Mouse (Mus musculus): Measurements from ENCODE around the gene Fgfr2. TPM values are rescaled to one million over a fixed set of nuclear protein-coding genes. Genes with fewer than 3 reads are reported as not detected.

The Fgfr2 gene
- polyA plus RNA-seq, 1 experiment from 2014 or later: 133 TPM

- H3K36me3 ChIP-seq (ENCODE audit: control insufficient read depth, insufficient read depth, low read length): no peaks in the 10 kb centered on the region
- no peaks in the 10 kb centered on the region for H3K9me3 ChIP-seq (ENCODE audit: control insufficient read depth, low read length)
- ATAC-seq (ENCODE audit: low FRiP score, low TSS enrichment): no peak
- no peak overlapping the region for H3K4me2 ChIP-seq (replicated peaks; ENCODE audit: low read depth, low read length)
- H3K9ac ChIP-seq (ENCODE audit: low read depth, low read length): no peak overlapping the region
- H3K27ac ChIP-seq (ENCODE audit: low read depth, low read length): no peak overlapping the region
- H3K4me1 ChIP-seq (ENCODE audit: control insufficient read depth, insufficient read depth, low read length): peaks cover 17% of the 10 kb centered on the region
- no peaks in the 10 kb centered on the region for H3K27me3 ChIP-seq (ENCODE audit: control insufficient read depth, insufficient read depth, low read length)
- 13% methylated on average over 8 of the region's 8 CpGs for WGBS
- no peak overlapping the region for H3K4me3 ChIP-seq (ENCODE audit: low read length)
Measured at GRCm38 (mm10) chr7:132384736-132385455, 738.3 kb downstream of the Fgfr2 start.

GRCm38 (mm10) chr7:132380634-132381336 lies 742.4 kb downstream of the Fgfr2 start:
- H3K4me3 ChIP-seq (ENCODE audit: low read length): no peak overlapping the region
- peaks cover 9% of the 10 kb centered on the region for H3K4me1 ChIP-seq (ENCODE audit: control insufficient read depth, insufficient read depth, low read length)
- no peaks in the 10 kb centered on the region for H3K36me3 ChIP-seq (ENCODE audit: control insufficient read depth, insufficient read depth, low read length)
- H3K9ac ChIP-seq (ENCODE audit: low read depth, low read length): no peak overlapping the region
- no peak overlapping the region for H3K4me2 ChIP-seq (replicated peaks; ENCODE audit: low read depth, low read length)
- no peaks in the 10 kb centered on the region for H3K9me3 ChIP-seq (ENCODE audit: control insufficient read depth, low read length)
- H3K27ac ChIP-seq (ENCODE audit: low read depth, low read length): no peak overlapping the region
- ATAC-seq (ENCODE audit: low FRiP score, low TSS enrichment): no peak
- WGBS: 38% methylated on average over 1 of the region's 1 CpGs
- no peaks in the 10 kb centered on the region for H3K27me3 ChIP-seq (ENCODE audit: control insufficient read depth, insufficient read depth, low read length)

GRCm38 (mm10) chr7:132377913-132378312 lies 745.2 kb downstream of the Fgfr2 start:
- no peak overlapping the region for H3K4me3 ChIP-seq (ENCODE audit: low read length)
- no peaks in the 10 kb centered on the region for H3K9me3 ChIP-seq (ENCODE audit: control insufficient read depth, low read length)
- 0 out of 2 replicates have a peak, but pooled peaks cover 4% of the 10 kb centered on the region for H3K4me1 ChIP-seq (ENCODE audit: control insufficient read depth, insufficient read depth, low read length)
- H3K27ac ChIP-seq (ENCODE audit: low read depth, low read length): no peak overlapping the region
- H3K27me3 ChIP-seq (ENCODE audit: control insufficient read depth, insufficient read depth, low read length): no peaks in the 10 kb centered on the region
- no peak overlapping the region for H3K9ac ChIP-seq (ENCODE audit: low read depth, low read length)
- WGBS: 65% methylated on average over 6 of the region's 6 CpGs
- no peaks in the 10 kb centered on the region for H3K36me3 ChIP-seq (ENCODE audit: control insufficient read depth, insufficient read depth, low read length)
- no peak for ATAC-seq (ENCODE audit: low FRiP score, low TSS enrichment)
- H3K4me2 ChIP-seq (replicated peaks; ENCODE audit: low read depth, low read length): no peak overlapping the region

GRCm38 (mm10) chr7:132373594-132374378 lies 749.4 kb downstream of the Fgfr2 start:
- Histone ChIP-seq H3K4me3 (ENCODE audit: low read length) (no peak overlapping the region), H3K27me3 (ENCODE audit: control insufficient read depth, insufficient read depth, low read length) (no peaks in the 10 kb centered on the region), H3K27ac (ENCODE audit: low read depth, low read length) (no peak overlapping the region), H3K9ac (ENCODE audit: low read depth, low read length) (no peak overlapping the region), H3K4me1 (ENCODE audit: control insufficient read depth, insufficient read depth, low read length) (peaks cover 18% of the 10 kb centered on the region; the same call in 1 of the 2 replicates), H3K9me3 (ENCODE audit: control insufficient read depth, low read length) (no peaks in the 10 kb centered on the region), H3K4me2 (replicated peaks; ENCODE audit: low read depth, low read length) (no peak overlapping the region), H3K36me3 (ENCODE audit: control insufficient read depth, insufficient read depth, low read length) (no peaks in the 10 kb centered on the region)
- no peak for ATAC-seq (ENCODE audit: low FRiP score, low TSS enrichment)
- WGBS: 75% methylated on average over 10 of the region's 10 CpGs

- H3K9me3 ChIP-seq (ENCODE audit: control insufficient read depth, low read length): no peaks in the 10 kb centered on the region
- H3K4me1 ChIP-seq (ENCODE audit: control insufficient read depth, insufficient read depth, low read length): peaks cover 18% of the 10 kb centered on the region; the same call in 1 of the 2 replicates
- no peak overlapping the region for H3K4me3 ChIP-seq (ENCODE audit: low read length)
- no peak overlapping the region for H3K27ac ChIP-seq (ENCODE audit: low read depth, low read length)
- H3K4me2 ChIP-seq (replicated peaks; ENCODE audit: low read depth, low read length): no peak overlapping the region
- no peak for ATAC-seq (ENCODE audit: low FRiP score, low TSS enrichment)
- 58% methylated on average over 17 of the region's 17 CpGs for WGBS
- no peaks in the 10 kb centered on the region for H3K36me3 ChIP-seq (ENCODE audit: control insufficient read depth, insufficient read depth, low read length)
- no peaks in the 10 kb centered on the region for H3K27me3 ChIP-seq (ENCODE audit: control insufficient read depth, insufficient read depth, low read length)
- H3K9ac ChIP-seq (ENCODE audit: low read depth, low read length): no peak overlapping the region
Measured at GRCm38 (mm10) chr7:132372752-132373513, 750.2 kb downstream of the Fgfr2 start.

- no peak for ATAC-seq (ENCODE audit: low FRiP score, low TSS enrichment)
- 68% methylated on average over 1 of the region's 1 CpGs for WGBS
- no peak overlapping the region for H3K27ac ChIP-seq (ENCODE audit: low read depth, low read length)
- H3K9me3 ChIP-seq (ENCODE audit: control insufficient read depth, low read length): no peaks in the 10 kb centered on the region
- H3K4me3 ChIP-seq (ENCODE audit: low read length): no peak overlapping the region
- no peaks in the 10 kb centered on the region for H3K27me3 ChIP-seq (ENCODE audit: control insufficient read depth, insufficient read depth, low read length)
- no peaks in the 10 kb centered on the region for H3K36me3 ChIP-seq (ENCODE audit: control insufficient read depth, insufficient read depth, low read length)
- no peak overlapping the region for H3K4me2 ChIP-seq (replicated peaks; ENCODE audit: low read depth, low read length)
- H3K4me1 ChIP-seq (ENCODE audit: control insufficient read depth, insufficient read depth, low read length): peaks cover 18% of the 10 kb centered on the region; the same call in 1 of the 2 replicates
- H3K9ac ChIP-seq (ENCODE audit: low read depth, low read length): no peak overlapping the region
Measured at GRCm38 (mm10) chr7:132371832-132372231, 751.3 kb downstream of the Fgfr2 start.

- Histone ChIP-seq H3K27me3 (ENCODE audit: control insufficient read depth, insufficient read depth, low read length) (no peaks in the 10 kb centered on the region), H3K4me1 (ENCODE audit: control insufficient read depth, insufficient read depth, low read length) (peaks cover 18% of the 10 kb centered on the region; the same call in 1 of the 2 replicates), H3K9ac (ENCODE audit: low read depth, low read length) (no peak overlapping the region), H3K9me3 (ENCODE audit: control insufficient read depth, low read length) (no peaks in the 10 kb centered on the region), H3K36me3 (ENCODE audit: control insufficient read depth, insufficient read depth, low read length) (no peaks in the 10 kb centered on the region), H3K4me2 (replicated peaks; ENCODE audit: low read depth, low read length) (no peak overlapping the region), H3K4me3 (ENCODE audit: low read length) (no peak overlapping the region), H3K27ac (ENCODE audit: low read depth, low read length) (no peak overlapping the region)
- WGBS: 52% methylated on average over 2 of the region's 2 CpGs
- no peak for ATAC-seq (ENCODE audit: low FRiP score, low TSS enrichment)
Measured at GRCm38 (mm10) chr7:132369784-132370183, 753.4 kb downstream of the Fgfr2 start.

GRCm38 (mm10) chr7:132368859-132369258 lies 754.3 kb downstream of the Fgfr2 start:
- WGBS: 61% methylated on average over 6 of the region's 6 CpGs
- Histone ChIP-seq H3K27me3 (ENCODE audit: control insufficient read depth, insufficient read depth, low read length) (no peaks in the 10 kb centered on the region), H3K27ac (ENCODE audit: low read depth, low read length) (no peak overlapping the region), H3K4me1 (ENCODE audit: control insufficient read depth, insufficient read depth, low read length) (peaks cover 22% of the 10 kb centered on the region), H3K4me3 (ENCODE audit: low read length) (no peak overlapping the region), H3K9me3 (ENCODE audit: control insufficient read depth, low read length) (no peaks in the 10 kb centered on the region), H3K36me3 (ENCODE audit: control insufficient read depth, insufficient read depth, low read length) (no peaks in the 10 kb centered on the region), H3K4me2 (replicated peaks; ENCODE audit: low read depth, low read length) (no peak overlapping the region), H3K9ac (ENCODE audit: low read depth, low read length) (no peak overlapping the region)
- no peak for ATAC-seq (ENCODE audit: low FRiP score, low TSS enrichment)

Data from kidney, embryonic 14.5 days (tissue).